Mouse (Mus musculus): ENCODE data around the gene Tex36. TPM values are rescaled to one million over a fixed set of nuclear protein-coding genes. Genes with fewer than 3 reads are reported as not detected.

Tex36 gene
- not detected in 2 replicates for polyA plus RNA-seq (2016; fragmentation: Nextera tagmentation; extraction: Ambion mirVana)

GRCm38 (mm10) chr7:133602058-133602457 lies at the start of gene Tex36:
Tex36 (minus strand) TSS chr7:133602158.
- no peak for ATAC-seq (ENCODE audit: low FRiP score)
- H3K36me3 ChIP-seq (replicated peaks): no peaks in the 10 kb centered on the region
- H3K27me3 ChIP-seq: no peaks in the 10 kb centered on the region
- H3K9ac ChIP-seq: no peak within 1 kb of the TSS
- no peaks in the 10 kb centered on the region for H3K4me1 ChIP-seq
- H3K4me2 ChIP-seq: no peak within 1 kb of the TSS
- H3K9me3 ChIP-seq: no peaks in the 10 kb centered on the region
- H3K27ac ChIP-seq: no peak within 1 kb of the TSS
- no peak within 1 kb of the TSS for H3K4me3 ChIP-seq (replicated peaks)
- WGBS: 64% methylated on average over 2 of the region's 2 CpGs

- H3K9me3 ChIP-seq: no peaks in the 10 kb centered on the region
- H3K27ac ChIP-seq: no peak overlapping the region
- no peak overlapping the region for H3K9ac ChIP-seq
- peaks cover 90% of the 10 kb centered on the region for H3K36me3 ChIP-seq (replicated peaks)
- no peaks in the 10 kb centered on the region for H3K4me1 ChIP-seq
- ATAC-seq (ENCODE audit: low FRiP score): no peak
- no peak overlapping the region for H3K4me2 ChIP-seq
- no peak overlapping the region for H3K4me3 ChIP-seq (replicated peaks)
- WGBS: 93% methylated on average over 6 of the region's 6 CpGs
- no peaks in the 10 kb centered on the region for H3K27me3 ChIP-seq
These were observed 43.8 kb upstream of the Tex36 start for GRCm38 (mm10) chr7:133645716-133646115.

GRCm38 (mm10) chr7:133638821-133639220 lies 36.9 kb upstream of the Tex36 start:
- no peaks in the 10 kb centered on the region for H3K27me3 ChIP-seq
- H3K4me2 ChIP-seq: no peak overlapping the region
- H3K9me3 ChIP-seq: no peaks in the 10 kb centered on the region
- 0 out of 2 replicates have a peak overlapping the region, but pooled peaks have one; percentile 89 for H3K4me3 ChIP-seq (replicated peaks)
- H3K27ac ChIP-seq: no peak overlapping the region
- no peak overlapping the region for H3K9ac ChIP-seq
- ATAC-seq (ENCODE audit: low FRiP score): no peak
- H3K4me1 ChIP-seq: peaks cover 13% of the 10 kb centered on the region
- peaks cover 38% of the 10 kb centered on the region for H3K36me3 ChIP-seq (replicated peaks)
- WGBS: 94% methylated on average over 13 of the region's 13 CpGs

- Histone ChIP-seq H3K4me2 (peak overlapping the region; percentile 94), H3K36me3 (replicated peaks) (peaks cover 33% of the 10 kb centered on the region), H3K4me1 (peaks cover 13% of the 10 kb centered on the region), H3K27me3 (no peaks in the 10 kb centered on the region), H3K4me3 (replicated peaks) (peak overlapping the region; percentile 89), H3K9me3 (no peaks in the 10 kb centered on the region), H3K27ac (no peak overlapping the region), H3K9ac (peak overlapping the region; percentile 93)
- no peak for ATAC-seq (ENCODE audit: low FRiP score)
- WGBS: 24% methylated on average over 13 of the region's 13 CpGs
These were observed 36.3 kb upstream of the Tex36 start for GRCm38 (mm10) chr7:133638306-133638705.

- Histone ChIP-seq H3K4me1 (peaks cover 13% of the 10 kb centered on the region), H3K9ac (peak within 1 kb of the TSS; percentile 93), H3K4me3 (replicated peaks) (peak within 1 kb of the TSS; percentile 89), H3K27me3 (no peaks in the 10 kb centered on the region), H3K27ac (peak within 1 kb of the TSS; percentile 91), H3K4me2 (peak within 1 kb of the TSS; percentile 94), H3K9me3 (no peaks in the 10 kb centered on the region), H3K36me3 (replicated peaks) (peaks cover 26% of the 10 kb centered on the region)
- under 1% methylated on average over 81 of the region's 81 CpGs for WGBS
- peak; percentile 98 for ATAC-seq (ENCODE audit: low FRiP score)
These were observed 35.7 kb upstream of the Tex36 start, which contains the start of gene Edrf1 for GRCm38 (mm10) chr7:133637361-133638305. Edrf1 (plus strand) TSS chr7:133637543.

- no peaks in the 10 kb centered on the region for H3K27me3 ChIP-seq
- peak overlapping the region; percentile 89 for H3K4me3 ChIP-seq (replicated peaks)
- H3K4me1 ChIP-seq: peaks cover 13% of the 10 kb centered on the region
- no peaks in the 10 kb centered on the region for H3K9me3 ChIP-seq
- ATAC-seq (ENCODE audit: low FRiP score): peak; percentile 54
- peaks cover 18% of the 10 kb centered on the region for H3K36me3 ChIP-seq (replicated peaks)
- H3K9ac ChIP-seq: peak overlapping the region; percentile 65
- WGBS: 2% methylated on average over 21 of the region's 21 CpGs
- H3K27ac ChIP-seq: peak overlapping the region; percentile 91
- peak overlapping the region; percentile 94 for H3K4me2 ChIP-seq
These were observed 34.9 kb upstream of the Tex36 start for GRCm38 (mm10) chr7:133636738-133637352.

GRCm38 (mm10) chr7:133634932-133635650 lies 33.1 kb upstream of the Tex36 start:
- WGBS: 58% methylated on average over 10 of the region's 12 CpGs
- H3K4me3 ChIP-seq (replicated peaks): no peak overlapping the region

GRCm38 (mm10) chr7:133632476-133632875 lies 30.5 kb upstream of the Tex36 start:
- H3K4me2 ChIP-seq: no peak overlapping the region
- H3K9me3 ChIP-seq: no peaks in the 10 kb centered on the region
- H3K9ac ChIP-seq: no peak overlapping the region
- 24% methylated on average over 2 of the region's 2 CpGs for WGBS
- H3K4me3 ChIP-seq (replicated peaks): no peak overlapping the region
- ATAC-seq (ENCODE audit: low FRiP score): no peak
- H3K27me3 ChIP-seq: no peaks in the 10 kb centered on the region
- no peaks in the 10 kb centered on the region for H3K36me3 ChIP-seq (replicated peaks)
- H3K4me1 ChIP-seq: peaks cover 3% of the 10 kb centered on the region; the same call in 1 of the 2 replicates
- no peak overlapping the region for H3K27ac ChIP-seq

More at GRCm38 (mm10) chr7:133634932-133635650, 33.1 kb upstream of the Tex36 start:
- Histone ChIP-seq H3K27ac (no peak overlapping the region), H3K4me1 (peaks cover 13% of the 10 kb centered on the region), H3K36me3 (replicated peaks) (peaks cover 5% of the 10 kb centered on the region; the same call in 1 of the 2 replicates), H3K27me3 (no peaks in the 10 kb centered on the region), H3K4me2 (no peak overlapping the region), H3K9ac (no peak overlapping the region), H3K9me3 (no peaks in the 10 kb centered on the region)
- no peak for ATAC-seq (ENCODE audit: low FRiP score)

- Histone ChIP-seq H3K9ac (no peak overlapping the region), H3K36me3 (replicated peaks) (no peaks in the 10 kb centered on the region), H3K27ac (no peak overlapping the region), H3K4me3 (replicated peaks) (no peak overlapping the region), H3K27me3 (no peaks in the 10 kb centered on the region), H3K4me1 (peaks cover 8% of the 10 kb centered on the region; the same call in 1 of the 2 replicates), H3K9me3 (no peaks in the 10 kb centered on the region), H3K4me2 (no peak overlapping the region)
- ATAC-seq (ENCODE audit: low FRiP score): no peak
- 82% methylated on average over 5 of the region's 5 CpGs for WGBS
These were observed 28.9 kb upstream of the Tex36 start for GRCm38 (mm10) chr7:133630821-133631220.

- Histone ChIP-seq H3K4me3 (replicated peaks) (no peak overlapping the region), H3K9me3 (no peaks in the 10 kb centered on the region), H3K36me3 (replicated peaks) (no peaks in the 10 kb centered on the region), H3K4me1 (peaks cover 8% of the 10 kb centered on the region; the same call in 1 of the 2 replicates), H3K9ac (no peak overlapping the region), H3K27me3 (no peaks in the 10 kb centered on the region), H3K4me2 (no peak overlapping the region), H3K27ac (no peak overlapping the region)
- 57% methylated on average over 14 of the region's 14 CpGs for WGBS
- ATAC-seq (ENCODE audit: low FRiP score): no peak
These were observed 25.4 kb upstream of the Tex36 start for GRCm38 (mm10) chr7:133627184-133627936.

GRCm38 (mm10) chr7:133623226-133623625 lies 21.3 kb upstream of the Tex36 start:
- no peak overlapping the region for H3K27ac ChIP-seq
- H3K27me3 ChIP-seq: no peaks in the 10 kb centered on the region
- H3K4me3 ChIP-seq (replicated peaks): no peak overlapping the region
- H3K4me1 ChIP-seq: peaks cover 8% of the 10 kb centered on the region
- H3K4me2 ChIP-seq: no peak overlapping the region
- no peak overlapping the region for H3K9ac ChIP-seq
- H3K36me3 ChIP-seq (replicated peaks): no peaks in the 10 kb centered on the region
- no peaks in the 10 kb centered on the region for H3K9me3 ChIP-seq
- 84% methylated on average over 5 of the region's 5 CpGs for WGBS
- no peak for ATAC-seq (ENCODE audit: low FRiP score)
